ENCODE assay signal across 10 mouse cellular contexts in genomic region chr19:41474943-41475342, GRCm38 (mm10). TPM values are rescaled to one million over a fixed set of nuclear protein-coding genes. Genes with fewer than 3 reads are reported as not detected.
DNase-seq lines count a peak whose midpoint lies in the region; ATAC-seq and TF ChIP-seq lines count a peak whose summit lies in the region.
"Had no signal": no experiment of that assay in that cellular context is flagged by ENCODE, and none has a peak within 500 bp of the region (broad histone marks: within the 10 kb centered on the region; RNA-seq: fewer than 3 reads in every experiment).

No protein-coding gene starts in this region.

- 0 out of 2 replicates have a peak, but pooled peaks cover 3% of the 10 kb centered on the region for H3K4me1 ChIP-seq in kidney, embryonic 14.5 days (ENCODE audit: control insufficient read depth, insufficient read depth, low read length)
- H3K4me1 ChIP-seq in bone marrow macrophage, adult 2 months (ENCODE audit: control insufficient read depth, insufficient read depth, low read length), result peaks cover 10% of the 10 kb centered on the region
- H3K4me1 ChIP-seq: midbrain, embryonic 12.5 days had no signal

- H3K36me3 ChIP-seq in kidney, embryonic 14.5 days (ENCODE audit: control insufficient read depth, insufficient read depth, low read length), result no peaks in the 10 kb centered on the region
- H3K36me3 ChIP-seq: heart, embryonic 12.5 days; midbrain, embryonic 12.5 days had no signal

- H3K27ac ChIP-seq in kidney, embryonic 14.5 days (ENCODE audit: low read depth, low read length), result no peak overlapping the region
- H3K27ac ChIP-seq in bone marrow macrophage, adult 2 months (ENCODE audit: insufficient read depth, low read depth, low read length), result peak overlapping the region; percentile 9; the same call in 1 of the 2 replicates
- H3K27ac ChIP-seq: midbrain, embryonic 12.5 days had no signal

- no peak overlapping the region for H3K9ac ChIP-seq in kidney, embryonic 14.5 days (ENCODE audit: low read depth, low read length)
- H3K9ac ChIP-seq: heart, embryonic 12.5 days; midbrain, embryonic 12.5 days had no signal

- TF ChIP-seq CTCF in bone marrow macrophage, adult 2 months (IDR thresholded peaks at IDR 0.05; ENCODE audit: low read depth, low read length), result no peak

- no peak overlapping the region for H3K4me3 ChIP-seq in kidney, embryonic 14.5 days (ENCODE audit: low read length)
- H3K4me3 ChIP-seq in bone marrow macrophage, adult 2 months (ENCODE audit: insufficient read depth, low read length), result no peak overlapping the region
- H3K4me3 ChIP-seq: heart, embryonic 12.5 days; midbrain, embryonic 12.5 days had no signal

- H3K9me3 ChIP-seq in kidney, embryonic 14.5 days (ENCODE audit: control insufficient read depth, low read length), result no peaks in the 10 kb centered on the region
- H3K9me3 ChIP-seq: heart, embryonic 12.5 days; midbrain, embryonic 12.5 days had no signal

- no peak overlapping the region for H3K4me2 ChIP-seq in kidney, embryonic 14.5 days (replicated peaks; ENCODE audit: low read depth, low read length)
- H3K4me2 ChIP-seq: heart, embryonic 12.5 days; midbrain, embryonic 12.5 days had no signal

- H3K27me3 ChIP-seq in kidney, embryonic 14.5 days (ENCODE audit: control insufficient read depth, insufficient read depth, low read length), result no peaks in the 10 kb centered on the region

- ATAC-seq in kidney, embryonic 14.5 days (ENCODE audit: low FRiP score, low TSS enrichment), result no peak
- peak; percentile 84 for ATAC-seq in monocyte, adult 5-6 weeks (replicated peaks; ENCODE audit: insufficient number of reproducible peaks, low FRiP score, low TSS enrichment, poor library complexity, severe bottlenecking)

- DNase-seq in kidney, adult 11 months, result peak; percentile 79
- DNase-seq in kidney, postnatal 14 days, result peak; percentile 72
- DNase-seq in layer of hippocampus, adult 11-12 months (ENCODE audit: low spot score), result no peak
- DNase-seq in spleen, postnatal 14 days (ENCODE audit: low spot score in 2 of 2), result no peak
- DNase-seq in spleen, postnatal 10 days (ENCODE audit: low spot score in 2 of 2), result no peak

- TF ChIP-seq POLR2A in bone marrow macrophage, adult 2 months (IDR thresholded peaks at IDR 0.05; ENCODE audit: borderline replicate concordance, low read depth, low read length), result no peak

- 70% methylated on average over 2 of the region's 2 CpGs for WGBS in kidney, embryonic 14.5 days

RNA-seq across cellular contexts. Expression of gene Lcor, which starts 7.5 kb away (rescaled TPM):
- polyA plus RNA-seq in kidney, embryonic 14.5 days (2014; fragmentation: Nextera tagmentation; extraction: Ambion mirVana), result 18.0 and 19.7 TPM in 2 replicates
- 8.9 and 9.3 TPM in 2 replicates for polyA plus RNA-seq in bone marrow macrophage, adult 2 months (2012; ENCODE audit: insufficient read depth, insufficient read length, missing spikeins)
- total RNA-seq in monocyte, adult 5-6 weeks (2017), result 22.1 to 49.2 TPM (median 38.4 TPM) in 3 replicates

Comparison
In these comparisons a context has a peak if more than half of its experiments do, and no peak if none do; other contexts are left out.
1. DNase-seq: peak in kidney, adult 11 months (single experiment) and kidney, postnatal 14 days (single experiment); none in layer of hippocampus, adult 11-12 months (single experiment), spleen, postnatal 14 days (0 of 2) and spleen, postnatal 10 days (0 of 2).